Mouse (Mus musculus): ENCODE measurements around the gene Dnajb14. TPM values are rescaled to one million over a fixed set of nuclear protein-coding genes. Genes with fewer than 3 reads are reported as not detected.
A peak's percentile ranks its signal among the peaks of the same experiment; 100 is the strongest.
"Not testable (repeated sequence)": the region's sequence is repeated elsewhere in the genome, so short reads cannot be mapped to it uniquely, and the experiment has no call there.

Gene Dnajb14
- 10 to 100 TPM in 1 of 2 experiments, 1 to 10 TPM in 1; 8.6 to 11.6 TPM for total RNA-seq (2021)
- long read RNA-seq, experiment 1, full-length matches to known transcripts: 9 of 11 reads
- long read RNA-seq, experiment 1, partial matches to known transcripts: 0 of 11 reads
- long read RNA-seq, experiment 1, other reads (novel, unspliced or antisense): 2 of 11 reads
- long read RNA-seq, experiment 2, full-length matches to known transcripts: 5 of 7 reads
- long read RNA-seq, experiment 2, partial matches to known transcripts: 0 of 7 reads
- long read RNA-seq, experiment 2, other reads (novel, unspliced or antisense): 2 of 7 reads

- peak; percentile 66 for DNase-seq
These were observed at the start of gene Dnajb14 for GRCm38 (mm10) chr3:137867437-137868093. Gene Dnajb14 (plus strand): TSS chr3:137867675.

- DNase-seq: no peak
These were observed 48.8 kb upstream of the Dnajb14 start for GRCm38 (mm10) chr3:137818713-137819112.

- no peak for DNase-seq
These were observed 46.6 kb upstream of the Dnajb14 start for GRCm38 (mm10) chr3:137820688-137821467.

- DNase-seq: no peak
These were observed 44.2 kb upstream of the Dnajb14 start for GRCm38 (mm10) chr3:137823317-137823716.

- DNase-seq: no peak
These were observed 39.8 kb upstream of the Dnajb14 start for GRCm38 (mm10) chr3:137827678-137828077.

- DNase-seq: no peak
These were observed 36.3 kb upstream of the Dnajb14 start for GRCm38 (mm10) chr3:137831156-137831555.

- DNase-seq: no peak
These were observed 34.3 kb upstream of the Dnajb14 start for GRCm38 (mm10) chr3:137833128-137833527.

- no peak for DNase-seq
These were observed 33.8 kb upstream of the Dnajb14 start for GRCm38 (mm10) chr3:137833698-137834097.

- DNase-seq: no peak
These were observed 30.9 kb upstream of the Dnajb14 start for GRCm38 (mm10) chr3:137836543-137836942.

GRCm38 (mm10) chr3:137838160-137838559 is 29.3 kb upstream of the Dnajb14 start:
- DNase-seq: no peak

- DNase-seq: no peak
These were observed 24.5 kb upstream of the Dnajb14 start for GRCm38 (mm10) chr3:137842944-137843343.

- no peak for DNase-seq
These were observed 23.2 kb upstream of the Dnajb14 start for GRCm38 (mm10) chr3:137844263-137844662.

GRCm38 (mm10) chr3:137846552-137846951 is 20.9 kb upstream of the Dnajb14 start:
- no peak for DNase-seq

- no peak for DNase-seq
These were observed 19.1 kb upstream of the Dnajb14 start for GRCm38 (mm10) chr3:137848354-137848753.

GRCm38 (mm10) chr3:137849697-137850096 is 17.8 kb upstream of the Dnajb14 start:
- no peak for DNase-seq

GRCm38 (mm10) chr3:137851196-137851595 is 16.3 kb upstream of the Dnajb14 start:
- DNase-seq: no peak

- DNase-seq: not testable (repeated sequence)
These were observed 14.5 kb upstream of the Dnajb14 start for GRCm38 (mm10) chr3:137853011-137853410.

- no peak for DNase-seq
These were observed 12.1 kb upstream of the Dnajb14 start for GRCm38 (mm10) chr3:137855328-137855727.

GRCm38 (mm10) chr3:137856061-137856460 is 11.4 kb upstream of the Dnajb14 start:
- no peak for DNase-seq

GRCm38 (mm10) chr3:137860394-137861170 is 6.9 kb upstream of the Dnajb14 start:
- no peak for DNase-seq

- no peak for DNase-seq
These were observed 6.0 kb upstream of the Dnajb14 start for GRCm38 (mm10) chr3:137861436-137861835.

GRCm38 (mm10) chr3:137862600-137862999 is 4.9 kb upstream of the Dnajb14 start:
- no peak for DNase-seq

Measured in gastrocnemius, postnatal 10 days (tissue).